Mouse (Mus musculus): ENCODE data around the gene Trim63.
"Not testable (repeated sequence)": the region's sequence is repeated elsewhere in the genome, so short reads cannot be mapped to it uniquely, and the experiment has no call there.

Gene Trim63

GRCm38 (mm10) chr4:134299498-134299810 lies 15.5 kb upstream of the Trim63 start:
- no peak for DNase-seq

DNA sequence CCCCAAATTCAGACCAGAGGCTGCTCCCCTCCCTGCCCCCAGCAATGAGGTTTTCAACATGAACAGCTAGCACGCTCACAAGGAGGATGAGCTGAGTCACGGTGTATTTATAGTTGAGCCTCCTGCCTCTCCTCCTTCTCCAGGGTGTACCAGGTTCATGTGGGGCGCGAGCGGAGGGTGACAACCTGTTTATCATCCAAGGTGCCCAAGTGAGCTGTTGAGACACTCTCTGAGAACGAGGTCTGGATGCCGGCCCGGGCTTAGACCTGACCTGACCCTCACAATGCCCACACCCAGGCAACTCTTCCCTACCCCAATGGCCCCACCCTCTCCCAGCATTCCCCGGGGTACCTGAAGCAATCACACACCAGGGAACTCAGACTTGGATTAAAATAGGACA lies 14.6 kb upstream of the Trim63 start:
- no peak for DNase-seq

GRCm38 (mm10) chr4:134302084-134302483 lies 12.8 kb upstream of the Trim63 start:
- no peak for DNase-seq

DNA sequence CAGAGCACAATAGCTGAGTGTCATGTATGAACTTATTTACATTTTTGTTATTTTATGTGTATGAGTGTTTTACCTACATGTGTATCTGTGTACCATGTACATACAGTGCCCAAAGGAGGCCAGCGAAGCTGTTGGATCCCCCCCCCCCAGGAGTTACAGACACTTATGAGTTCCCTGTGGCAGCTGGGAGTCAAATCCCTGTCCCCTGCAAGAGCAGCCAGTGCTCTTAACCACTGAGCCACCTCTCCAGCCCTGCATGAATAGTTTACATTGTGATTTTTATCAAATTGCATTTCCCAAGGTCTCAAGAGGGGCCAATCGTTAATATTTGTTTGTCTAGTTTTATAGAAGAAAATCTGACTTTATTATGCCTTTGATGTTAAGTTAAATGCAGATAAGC lies 8.0 kb upstream of the Trim63 start:
- no peak for DNase-seq

DNA sequence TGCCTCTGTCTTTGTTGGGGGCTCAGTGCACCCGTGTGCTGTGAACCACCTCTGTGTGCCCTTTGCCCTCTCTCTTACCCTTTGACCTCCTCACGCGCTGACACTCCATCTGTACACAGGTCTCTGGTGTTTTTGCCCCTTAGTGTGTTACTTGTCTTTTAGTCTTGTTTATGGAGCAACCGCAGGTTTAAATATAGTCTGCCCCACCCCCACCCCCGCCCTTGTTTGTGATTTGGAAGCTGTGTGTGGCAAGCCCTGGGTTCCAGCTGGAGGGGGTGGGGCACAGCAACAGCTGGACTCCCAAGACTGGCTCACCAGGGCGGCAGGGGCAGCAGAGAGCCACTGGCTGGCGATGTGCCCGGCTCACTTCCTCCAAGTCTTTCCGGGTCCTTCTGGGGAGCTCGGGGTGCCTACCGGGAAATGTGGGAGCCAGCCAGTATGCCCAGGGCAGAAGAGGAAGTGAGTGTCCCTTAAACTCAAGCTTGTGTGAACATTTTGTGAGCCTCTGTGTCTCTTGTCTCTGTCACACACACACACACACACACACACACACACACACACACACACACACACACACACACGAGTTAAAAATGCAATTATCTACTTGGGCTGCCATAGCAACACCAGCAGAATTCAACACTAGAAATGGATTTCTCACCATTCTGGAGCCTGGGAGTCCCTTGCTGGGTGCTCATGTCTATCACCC lies 7.4 kb upstream of the Trim63 start:
- DNase-seq = peak; percentile 68

DNA sequence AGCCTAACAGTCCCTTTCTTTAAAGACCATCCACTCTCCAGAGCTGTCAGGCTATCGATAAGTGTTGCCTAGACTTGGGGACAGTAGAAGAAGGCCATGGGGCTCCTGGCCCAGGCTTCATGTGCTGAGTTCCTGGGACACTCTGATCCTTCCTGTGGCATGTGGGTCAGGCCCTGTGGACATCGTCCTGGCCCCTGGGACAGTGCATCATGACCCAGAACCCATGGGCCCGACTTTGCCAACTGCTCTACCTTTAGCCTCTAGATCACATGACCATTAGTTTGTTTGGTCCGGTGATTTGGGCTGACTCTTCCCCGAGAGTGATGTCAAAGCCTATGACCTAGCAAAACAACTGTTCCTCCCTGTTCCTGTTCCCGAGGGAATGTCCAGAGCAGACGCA lies 4.8 kb upstream of the Trim63 start:
- DNase-seq = peak; percentile 38

DNA sequence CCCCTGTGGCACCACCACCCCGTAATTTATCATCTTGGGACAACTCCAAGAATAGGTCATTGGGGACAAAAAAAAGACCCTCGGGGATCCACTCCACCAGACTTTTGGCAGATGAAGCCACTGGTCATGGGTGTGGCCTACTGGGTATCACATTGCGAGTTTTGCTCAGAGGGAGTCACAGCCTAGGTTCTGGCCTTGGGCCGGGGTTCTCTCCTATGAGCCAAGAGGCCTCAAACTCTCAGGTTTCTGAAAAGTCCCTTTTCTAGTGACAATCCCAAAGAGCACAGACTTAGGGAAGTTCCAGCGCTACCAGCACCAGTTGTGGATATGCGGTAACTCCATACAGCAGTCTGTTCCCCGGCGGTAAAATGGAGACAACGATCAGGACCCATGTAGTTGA lies 4.3 kb upstream of the Trim63 start:
- DNase-seq = no peak

DNA sequence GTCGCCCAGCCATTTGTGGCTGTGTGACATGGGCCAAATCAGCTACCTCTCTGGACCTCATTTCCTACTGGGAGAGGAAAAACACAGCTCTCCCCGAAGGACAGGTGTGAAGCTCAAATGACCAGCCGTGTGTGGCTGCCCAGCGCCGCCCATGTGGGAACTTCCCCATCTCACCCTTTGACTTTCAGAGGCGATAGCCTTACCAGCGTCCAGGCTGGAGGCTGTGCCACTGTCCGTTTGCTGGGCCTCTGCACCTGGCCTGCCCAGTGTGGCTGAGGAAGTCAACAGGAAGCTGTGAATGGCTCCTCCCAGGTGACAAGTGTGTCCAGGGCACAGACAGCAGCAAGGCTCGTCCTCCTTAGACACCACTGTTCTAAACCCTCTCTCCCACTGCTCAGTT lies 3.1 kb upstream of the Trim63 start:
- DNase-seq = no peak

DNA sequence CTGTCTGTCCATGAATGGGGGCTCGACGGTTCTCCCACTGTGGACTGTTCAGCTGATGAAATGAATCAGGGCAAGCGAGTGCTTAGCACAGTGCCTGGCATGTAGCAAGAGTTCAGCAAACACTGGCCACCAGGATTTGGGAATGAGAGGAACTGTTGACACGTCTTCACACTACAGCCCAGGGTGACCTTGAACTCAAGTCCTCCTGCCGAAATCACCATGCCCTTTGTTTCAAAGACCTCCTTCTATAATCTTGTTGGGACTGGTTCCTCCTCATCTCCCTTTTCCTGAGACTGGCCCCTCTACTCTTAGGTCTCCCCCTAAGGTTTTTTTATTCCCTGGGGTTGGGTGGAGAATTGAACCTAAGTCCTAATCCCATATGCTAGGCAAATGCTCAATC lies 2.6 kb upstream of the Trim63 start:
- DNase-seq = no peak

GRCm38 (mm10) chr4:134312901-134313300 lies 2.0 kb upstream of the Trim63 start:
- no peak for DNase-seq

GRCm38 (mm10) chr4:134314081-134314655 lies 752 bp upstream of the Trim63 start:
- DNase-seq = no peak

GRCm38 (mm10) chr4:134315470-134315869 lies 550 bp downstream of the Trim63 start:
- DNase-seq = no peak

DNA sequence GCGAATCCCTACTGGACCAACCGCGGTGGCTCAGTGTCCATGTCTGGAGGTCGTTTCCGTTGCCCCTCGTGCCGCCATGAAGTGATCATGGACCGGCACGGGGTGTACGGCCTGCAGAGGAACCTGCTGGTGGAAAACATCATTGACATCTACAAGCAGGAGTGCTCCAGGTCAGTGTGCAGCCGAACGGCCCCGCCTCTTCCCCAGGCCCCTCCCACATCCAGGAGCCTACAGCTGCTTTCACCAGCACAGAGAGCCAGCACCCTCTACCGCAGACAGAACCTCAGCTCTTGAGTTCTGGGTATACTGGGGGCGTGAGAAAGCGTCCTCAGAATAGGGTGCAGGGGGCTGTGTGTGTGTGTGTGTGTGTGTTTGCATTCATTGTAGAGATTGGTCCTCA lies 1.5 kb downstream of the Trim63 start:
- DNase-seq = peak; percentile 50

DNA sequence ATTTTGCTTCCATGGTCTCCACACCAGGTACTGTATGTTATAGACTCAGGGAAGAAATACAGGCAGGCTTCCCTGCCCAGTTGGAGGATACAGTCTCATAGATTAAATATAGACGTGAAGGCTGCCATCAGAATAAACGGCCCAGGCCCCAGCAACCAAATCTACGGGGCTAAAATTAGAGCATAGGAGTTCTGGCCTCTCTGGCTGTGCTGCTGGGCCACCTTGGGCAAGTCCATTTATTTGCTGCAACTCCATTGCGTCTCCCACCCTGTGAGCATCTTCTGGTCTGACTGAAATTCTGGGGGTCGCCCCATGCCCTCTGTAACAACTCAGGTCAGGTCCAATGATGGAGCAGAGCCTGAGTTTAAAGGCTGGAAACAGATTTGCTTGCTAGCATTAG lies 4.2 kb downstream of the Trim63 start:
- no peak for DNase-seq

DNA sequence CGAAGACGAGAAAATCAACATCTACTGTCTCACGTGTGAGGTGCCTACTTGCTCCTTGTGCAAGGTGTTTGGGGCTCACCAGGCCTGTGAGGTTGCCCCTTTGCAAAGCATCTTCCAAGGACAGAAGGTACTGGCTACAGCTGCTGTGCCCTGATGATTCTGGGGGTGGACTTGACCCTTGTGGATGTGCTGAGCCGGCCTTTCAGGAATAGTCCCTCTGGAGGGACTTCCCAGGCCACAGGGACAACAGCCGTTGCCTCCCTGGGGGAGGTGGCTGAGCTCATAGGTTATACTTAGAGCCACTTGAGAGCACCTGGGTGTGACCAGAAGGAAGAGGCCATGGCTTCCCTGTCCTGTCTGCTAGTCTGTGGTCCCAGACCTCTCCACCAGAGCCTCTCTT lies 4.8 kb downstream of the Trim63 start:
- DNase-seq = no peak

- DNase-seq = no peak
Observed at GRCm38 (mm10) chr4:134321524-134321923, 6.6 kb downstream of the Trim63 start.

DNA sequence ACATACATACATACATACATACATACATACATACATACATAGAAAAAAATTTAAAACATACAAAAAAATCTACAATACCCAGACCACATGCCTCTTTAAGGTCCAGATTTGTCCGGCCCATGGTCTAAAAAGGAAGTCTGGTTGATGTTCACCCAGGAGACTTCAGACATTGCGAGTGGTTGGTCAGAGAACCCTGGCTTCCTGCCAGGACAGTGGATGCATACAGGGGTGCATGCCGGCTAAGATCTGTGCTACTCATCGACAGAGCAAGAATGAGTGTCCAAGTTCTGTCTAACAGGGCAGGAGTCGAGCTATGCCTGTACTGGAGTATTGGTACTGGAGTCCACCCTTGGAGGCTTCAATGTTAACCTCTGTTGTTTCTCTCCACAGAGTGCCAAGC lies 9.7 kb downstream of the Trim63 start:
- peak; percentile 79 for DNase-seq

- peak; percentile 73 for DNase-seq
Observed at GRCm38 (mm10) chr4:134326859-134327530, 12.1 kb downstream of the Trim63 start.

DNA sequence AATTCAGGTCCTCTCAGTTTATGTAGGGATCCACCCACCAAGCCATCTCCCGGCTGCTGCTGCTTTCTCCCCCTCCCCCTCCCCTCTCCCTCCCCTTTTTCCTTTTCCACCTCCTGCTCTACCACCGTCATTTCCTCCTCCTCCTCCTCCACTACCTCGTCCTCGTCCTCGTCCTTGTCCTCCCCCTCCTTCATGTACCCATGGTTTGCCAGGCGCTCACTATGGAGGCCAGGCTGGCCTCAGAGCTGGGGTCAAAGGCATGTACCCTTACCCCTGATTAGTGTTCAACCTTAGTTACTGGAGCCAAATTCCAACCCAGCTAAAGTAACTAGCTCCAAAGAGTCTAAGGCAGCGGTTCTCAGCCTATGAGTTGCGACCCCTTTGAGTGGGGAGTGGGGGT lies 13.2 kb downstream of the Trim63 start:
- DNase-seq = peak; percentile 24

- no peak for DNase-seq
Observed at GRCm38 (mm10) chr4:134328832-134329231, 13.9 kb downstream of the Trim63 start.

DNA sequence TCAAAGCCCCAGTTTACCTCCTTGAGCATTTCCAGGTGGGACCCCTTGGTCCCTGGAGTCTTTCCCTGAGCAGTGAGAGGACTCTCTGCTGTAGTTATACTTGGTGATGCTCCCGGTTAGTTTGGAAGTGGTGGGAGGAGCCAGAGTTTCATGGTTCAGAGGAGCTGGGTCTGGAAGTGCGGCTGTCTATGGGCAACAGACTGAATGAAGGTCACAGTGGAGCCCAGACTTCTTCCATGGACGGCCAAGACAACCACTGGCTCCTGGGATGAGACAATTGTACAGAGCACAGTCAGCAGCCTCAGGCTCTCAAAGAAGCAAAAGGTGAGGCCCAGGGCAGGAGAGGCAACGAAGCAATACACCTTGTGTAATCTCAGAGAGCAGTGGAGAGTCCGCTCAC lies 15.4 kb downstream of the Trim63 start:
- DNase-seq = peak; percentile 54

DNA sequence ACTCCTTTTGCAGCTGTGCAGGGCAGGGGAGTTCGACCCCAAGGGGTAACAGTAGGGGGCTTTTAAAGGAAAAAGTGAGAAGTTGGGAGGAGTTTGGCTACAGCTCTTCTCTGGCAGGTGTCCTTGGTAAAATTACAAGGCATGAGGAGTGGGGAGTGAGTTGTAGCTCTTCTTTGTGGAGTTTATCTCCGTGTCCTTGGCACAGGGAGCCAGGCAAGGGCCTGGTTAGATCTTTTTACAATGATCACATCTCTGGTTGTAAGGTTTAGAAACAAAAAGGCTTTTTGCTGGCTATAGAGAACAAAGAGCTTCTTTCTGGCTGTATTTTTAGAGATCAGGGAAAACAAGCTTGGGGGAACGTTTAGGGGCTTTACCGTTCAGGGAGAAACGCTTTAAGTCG lies 26.3 kb downstream of the Trim63 start:
- DNase-seq = not testable (repeated sequence)

- DNase-seq = no peak
Observed at GRCm38 (mm10) chr4:134342213-134342779, 27.4 kb downstream of the Trim63 start.

Data from kidney, adult 18-20 months (tissue).